Mouse (Mus musculus): Measurements from ENCODE around the gene Sept10. TPM values are rescaled to one million over a fixed set of nuclear protein-coding genes. Genes with fewer than 3 reads are reported as not detected.

Sept10 gene
- polyA plus RNA-seq (2012; rRNA removed): 1.4 and 2.0 TPM in 2 replicates

DNA sequence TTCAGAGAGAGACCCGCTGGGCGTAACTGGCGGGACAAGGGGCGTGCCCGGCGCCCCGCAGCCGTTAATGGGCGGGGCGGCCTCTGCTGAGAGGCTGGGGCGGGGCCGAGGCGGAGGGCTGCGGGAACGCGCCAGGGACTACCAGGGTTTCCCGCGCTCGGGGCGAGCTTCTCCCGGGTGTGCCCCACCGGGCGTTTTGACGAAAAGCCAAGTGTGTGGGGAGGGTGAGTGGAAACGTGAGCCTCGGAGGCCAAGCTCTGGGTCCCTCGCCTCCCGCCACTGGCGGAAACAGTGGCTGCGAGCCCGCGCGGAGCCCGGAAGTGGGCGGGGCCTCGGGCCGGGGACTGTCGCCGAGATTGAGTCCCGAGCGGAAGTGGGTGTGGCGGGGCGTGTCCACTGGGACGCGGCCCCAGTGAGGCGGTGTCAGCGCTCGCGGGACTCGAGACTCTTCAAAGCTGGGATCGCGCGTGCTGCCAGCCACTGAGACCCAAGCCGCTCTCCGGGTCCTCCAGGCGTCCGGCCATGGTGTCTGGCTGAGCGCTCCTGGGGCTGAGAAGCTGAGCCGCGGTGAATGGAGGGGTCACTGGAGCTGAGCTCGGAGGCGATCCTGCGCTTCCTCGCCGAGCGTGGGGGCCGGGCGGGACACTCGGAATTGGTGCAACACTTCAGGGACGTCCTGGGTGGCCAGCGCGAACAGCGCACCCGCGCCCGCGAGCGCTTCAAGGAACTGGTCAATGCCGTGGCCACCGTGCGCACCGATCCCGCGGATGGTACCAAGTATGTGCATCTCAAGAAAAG lies at the start of gene Sept10, which contains the start of gene Sowahc:
Sept10 (minus strand) TSS at position 375 of the 798 bp plus-strand sequence.
Sowahc (plus strand) TSS at position 481 of the 798 bp plus-strand sequence.
- DNase-seq (ENCODE audit: low read depth in 1 of 2, low spot score in 2 of 2): peak; percentile 84 to 97
- Histone ChIP-seq H3K4me3 (ENCODE audit: extremely low read depth, insufficient read depth, insufficient read length) (peak within 1 kb of the TSS; percentile 93), H3K27me3 (ENCODE audit: control insufficient read depth, insufficient read depth, low read length) (peaks cover 7% of the 10 kb centered on the region), H3K27ac (ENCODE audit: insufficient read depth, low read length) (peak within 1 kb of the TSS; percentile 80), H3K4me1 (ENCODE audit: control insufficient read depth, insufficient read depth, insufficient read length) (no peaks in the 10 kb centered on the region; the same call in 1 of the 2 replicates), H3K36me3 (ENCODE audit: control insufficient read depth, insufficient read depth, low read length) (no peaks in the 10 kb centered on the region)
- TF ChIP-seq POLR2A (IDR thresholded peaks at IDR 0.05; ENCODE audit: low read depth, low read length) (peak; percentile 29; the same call in 1 of the 2 replicates), CTCF (IDR thresholded peaks at IDR 0.05; ENCODE audit: extremely low read depth, insufficient read depth, insufficient read length, insufficient replicate concordance) (no peak)
- under 1% methylated on average over 83 of the region's 84 CpGs for WGBS

DNA sequence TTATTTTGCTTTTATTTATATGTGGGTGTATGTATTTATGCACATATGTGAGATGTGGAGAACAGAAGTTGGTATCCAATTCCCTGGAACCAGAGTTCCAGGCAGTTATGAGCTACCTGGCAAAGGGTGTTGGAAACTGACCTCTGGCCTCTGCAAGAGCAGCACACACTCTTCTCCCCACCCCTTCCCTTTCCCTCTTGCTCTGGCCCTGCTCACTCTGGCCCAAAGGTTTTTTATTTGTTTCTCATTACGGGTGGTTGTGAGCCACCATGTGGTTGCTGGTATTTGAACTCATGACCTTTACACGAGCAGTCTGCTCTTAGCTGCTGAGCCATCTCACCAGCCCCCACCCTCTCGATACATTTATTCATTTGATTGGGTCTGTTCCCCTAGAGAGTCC lies 47.1 kb upstream of the Sept10 start:
- 75% methylated on average over 3 of the region's 3 CpGs for WGBS
- H3K4me3 ChIP-seq (ENCODE audit: extremely low read depth, insufficient read depth, insufficient read length): no peak overlapping the region
- H3K27me3 ChIP-seq (ENCODE audit: control insufficient read depth, insufficient read depth, low read length): no peaks in the 10 kb centered on the region
- H3K4me1 ChIP-seq (ENCODE audit: control insufficient read depth, insufficient read depth, insufficient read length): no peaks in the 10 kb centered on the region; the same call in 1 of the 2 replicates
- no peaks in the 10 kb centered on the region for H3K36me3 ChIP-seq (ENCODE audit: control insufficient read depth, insufficient read depth, low read length)
- TF ChIP-seq CTCF (IDR thresholded peaks at IDR 0.05; ENCODE audit: extremely low read depth, insufficient read depth, insufficient read length, insufficient replicate concordance): no peak
- no peak for TF ChIP-seq POLR2A (IDR thresholded peaks at IDR 0.05; ENCODE audit: low read depth, low read length)
- no peak overlapping the region for H3K27ac ChIP-seq (ENCODE audit: insufficient read depth, low read length)
- no peak for DNase-seq (ENCODE audit: low read depth in 1 of 2, low spot score in 2 of 2)

DNA sequence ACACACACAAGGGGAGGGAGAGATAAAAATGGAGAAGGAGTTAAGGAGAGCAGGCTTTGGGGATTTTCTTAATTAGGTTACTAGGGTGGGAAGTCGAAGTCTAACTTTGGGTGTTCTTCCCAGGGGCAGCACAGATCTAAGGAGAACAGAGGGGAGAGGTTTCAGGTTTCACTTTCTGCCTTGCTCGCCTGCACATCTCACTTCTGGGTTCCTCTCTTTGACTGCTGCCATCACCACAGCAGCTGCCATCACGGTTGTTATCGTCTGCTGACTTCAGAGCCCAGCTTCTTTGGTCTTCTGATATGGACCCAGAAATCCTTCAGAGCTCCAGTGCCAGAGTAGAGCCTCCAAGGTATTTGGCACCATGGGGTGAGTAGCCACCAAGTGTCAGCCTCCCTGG lies 46.5 kb upstream of the Sept10 start:
- TF ChIP-seq POLR2A (IDR thresholded peaks at IDR 0.05; ENCODE audit: low read depth, low read length) (no peak), CTCF (IDR thresholded peaks at IDR 0.05; ENCODE audit: extremely low read depth, insufficient read depth, insufficient read length, insufficient replicate concordance) (no peak)
- Histone ChIP-seq H3K4me3 (ENCODE audit: extremely low read depth, insufficient read depth, insufficient read length) (no peak overlapping the region), H3K4me1 (ENCODE audit: control insufficient read depth, insufficient read depth, insufficient read length) (no peaks in the 10 kb centered on the region; the same call in 1 of the 2 replicates), H3K27me3 (ENCODE audit: control insufficient read depth, insufficient read depth, low read length) (no peaks in the 10 kb centered on the region), H3K27ac (ENCODE audit: insufficient read depth, low read length) (no peak overlapping the region), H3K36me3 (ENCODE audit: control insufficient read depth, insufficient read depth, low read length) (no peaks in the 10 kb centered on the region)
- WGBS: 31% methylated on average over 4 of the region's 4 CpGs
- no peak for DNase-seq (ENCODE audit: low read depth in 1 of 2, low spot score in 2 of 2)

DNA sequence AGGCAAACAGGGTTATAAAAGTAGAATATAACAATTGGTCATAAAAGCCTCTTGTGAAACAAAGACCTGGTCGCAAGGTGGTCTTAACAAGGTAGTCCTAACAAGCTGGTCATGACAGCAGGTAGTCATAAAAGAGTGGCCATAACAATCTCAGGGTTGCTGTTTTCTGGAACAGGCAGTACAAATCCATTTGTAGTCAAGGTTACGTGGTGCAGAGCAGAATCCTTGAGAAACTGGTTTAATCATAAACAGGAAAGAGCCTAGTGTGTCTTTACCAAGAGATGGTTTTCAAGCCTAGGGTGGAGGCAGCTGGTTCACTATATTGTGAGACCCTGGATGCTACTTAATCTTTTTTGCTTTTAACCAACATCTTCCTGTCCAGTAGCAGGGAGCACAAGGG lies 45.6 kb upstream of the Sept10 start:
- Histone ChIP-seq H3K27me3 (ENCODE audit: control insufficient read depth, insufficient read depth, low read length) (no peaks in the 10 kb centered on the region), H3K36me3 (ENCODE audit: control insufficient read depth, insufficient read depth, low read length) (no peaks in the 10 kb centered on the region), H3K4me3 (ENCODE audit: extremely low read depth, insufficient read depth, insufficient read length) (no peak overlapping the region), H3K4me1 (ENCODE audit: control insufficient read depth, insufficient read depth, insufficient read length) (no peaks in the 10 kb centered on the region; the same call in 1 of the 2 replicates), H3K27ac (ENCODE audit: insufficient read depth, low read length) (no peak overlapping the region)
- whole genome bisulfite sequencing: 93% methylated on average over 2 of the region's 2 CpGs
- TF ChIP-seq POLR2A (IDR thresholded peaks at IDR 0.05; ENCODE audit: low read depth, low read length): no peak
- TF ChIP-seq CTCF (IDR thresholded peaks at IDR 0.05; ENCODE audit: extremely low read depth, insufficient read depth, insufficient read length, insufficient replicate concordance): no peak
- DNase-seq (ENCODE audit: low read depth in 1 of 2, low spot score in 2 of 2): no peak

DNA sequence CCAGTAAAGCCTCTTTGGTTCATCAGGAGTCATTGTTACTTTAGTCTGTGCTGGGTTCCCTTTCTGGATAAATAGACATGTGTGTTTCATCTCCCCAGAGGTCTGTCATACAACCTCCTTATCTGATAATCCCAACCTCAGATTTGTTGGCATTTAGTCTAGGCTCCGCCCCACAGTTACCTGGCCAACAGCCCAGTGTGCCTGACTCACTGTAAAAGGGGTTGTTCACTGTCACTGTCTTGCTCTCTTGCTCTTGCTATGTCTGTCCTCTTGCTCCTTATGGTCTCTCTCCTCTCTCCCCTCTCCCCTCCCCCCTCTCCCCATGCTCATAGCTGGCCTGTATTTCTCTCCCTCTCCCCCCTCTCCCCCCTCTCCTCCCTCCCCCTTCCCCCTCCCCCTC lies 44.5 kb upstream of the Sept10 start:
- TF ChIP-seq CTCF (IDR thresholded peaks at IDR 0.05; ENCODE audit: extremely low read depth, insufficient read depth, insufficient read length, insufficient replicate concordance) (no peak), POLR2A (IDR thresholded peaks at IDR 0.05; ENCODE audit: low read depth, low read length) (no peak)
- Histone ChIP-seq H3K36me3 (ENCODE audit: control insufficient read depth, insufficient read depth, low read length) (no peaks in the 10 kb centered on the region), H3K27ac (ENCODE audit: insufficient read depth, low read length) (peak overlapping the region; percentile 33; the same call in 1 of the 2 replicates), H3K4me3 (ENCODE audit: extremely low read depth, insufficient read depth, insufficient read length) (no peak overlapping the region), H3K4me1 (ENCODE audit: control insufficient read depth, insufficient read depth, insufficient read length) (no peaks in the 10 kb centered on the region; the same call in 1 of the 2 replicates), H3K27me3 (ENCODE audit: control insufficient read depth, insufficient read depth, low read length) (no peaks in the 10 kb centered on the region)
- 81% methylated on average over 1 of the region's 1 CpGs for WGBS
- DNase-seq (ENCODE audit: low read depth in 1 of 2, low spot score in 2 of 2): no peak

DNA sequence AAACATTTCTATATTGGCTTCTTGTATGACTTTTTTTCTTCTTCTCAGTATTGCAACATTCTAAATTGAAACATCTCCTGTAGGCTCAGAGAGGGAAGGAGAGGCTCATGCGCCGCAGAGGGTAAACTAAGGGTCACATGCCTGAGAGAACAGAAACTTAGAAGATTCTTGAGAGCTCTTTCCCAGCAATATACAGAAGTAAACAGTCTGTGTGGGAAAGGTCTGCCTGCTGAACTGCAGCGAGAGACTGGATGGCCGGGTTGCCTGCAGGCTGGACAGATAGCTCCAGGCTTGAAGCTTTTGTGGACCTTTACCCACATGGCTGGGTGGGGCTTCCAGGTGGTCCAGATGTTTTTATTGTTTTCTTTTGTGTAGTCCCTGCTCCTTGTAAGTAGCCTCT lies 44.0 kb upstream of the Sept10 start:
- DNase-seq (ENCODE audit: low read depth in 1 of 2, low spot score in 2 of 2): no peak
- WGBS: 27% methylated on average over 4 of the region's 4 CpGs
- Histone ChIP-seq H3K36me3 (ENCODE audit: control insufficient read depth, insufficient read depth, low read length) (no peaks in the 10 kb centered on the region), H3K4me3 (ENCODE audit: extremely low read depth, insufficient read depth, insufficient read length) (no peak overlapping the region), H3K27me3 (ENCODE audit: control insufficient read depth, insufficient read depth, low read length) (no peaks in the 10 kb centered on the region), H3K4me1 (ENCODE audit: control insufficient read depth, insufficient read depth, insufficient read length) (no peaks in the 10 kb centered on the region; the same call in 1 of the 2 replicates), H3K27ac (ENCODE audit: insufficient read depth, low read length) (peak overlapping the region; percentile 33; the same call in 1 of the 2 replicates)
- TF ChIP-seq POLR2A (IDR thresholded peaks at IDR 0.05; ENCODE audit: low read depth, low read length) (no peak), CTCF (IDR thresholded peaks at IDR 0.05; ENCODE audit: extremely low read depth, insufficient read depth, insufficient read length, insufficient replicate concordance) (no peak)

DNA sequence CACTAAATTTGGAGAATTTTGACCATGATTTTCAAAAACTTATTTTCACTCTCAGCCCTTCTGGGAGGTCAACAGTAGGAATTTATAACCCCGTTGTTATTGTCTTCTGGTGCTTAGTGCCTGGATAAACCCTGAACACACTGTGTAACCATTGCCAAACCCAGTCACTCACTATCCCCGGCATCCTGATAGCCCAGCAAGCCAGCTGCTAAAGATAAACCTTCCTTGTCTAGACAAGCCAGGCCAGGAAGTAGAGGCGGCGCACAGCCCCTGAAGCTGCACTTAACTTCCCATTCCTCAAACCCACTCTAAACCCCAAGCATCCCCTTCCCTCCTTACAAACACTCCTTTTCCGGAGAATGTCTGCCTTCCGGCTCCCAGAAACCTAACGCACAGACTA lies 43.4 kb upstream of the Sept10 start:
- H3K27ac ChIP-seq (ENCODE audit: insufficient read depth, low read length): peak overlapping the region; percentile 55
- 14% methylated on average over 7 of the region's 7 CpGs for WGBS
- no peak overlapping the region for H3K4me3 ChIP-seq (ENCODE audit: extremely low read depth, insufficient read depth, insufficient read length)
- no peak for DNase-seq (ENCODE audit: low read depth in 1 of 2, low spot score in 2 of 2)
- TF ChIP-seq CTCF (IDR thresholded peaks at IDR 0.05; ENCODE audit: extremely low read depth, insufficient read depth, insufficient read length, insufficient replicate concordance): no peak
- no peak for TF ChIP-seq POLR2A (IDR thresholded peaks at IDR 0.05; ENCODE audit: low read depth, low read length)
- no peaks in the 10 kb centered on the region; the same call in 1 of the 2 replicates for H3K4me1 ChIP-seq (ENCODE audit: control insufficient read depth, insufficient read depth, insufficient read length)
- no peaks in the 10 kb centered on the region for H3K36me3 ChIP-seq (ENCODE audit: control insufficient read depth, insufficient read depth, low read length)
- H3K27me3 ChIP-seq (ENCODE audit: control insufficient read depth, insufficient read depth, low read length): no peaks in the 10 kb centered on the region
